Mouse (Mus musculus) megakaryocyte progenitor cell, adult 5-6 weeks (primary cell): ENCODE data around the gene Tex264. TPM values are rescaled to one million over a fixed set of nuclear protein-coding genes. Genes with fewer than 3 reads are reported as not detected.
A peak's percentile ranks its signal among the peaks of the same experiment; 100 is the strongest.
"Not testable (repeated sequence)": the region's sequence is repeated elsewhere in the genome, so short reads cannot be mapped to it uniquely, and the experiment has no call there.

Experiments used
- ATAC-seq: replicated peaks from 2 replicates; pipeline ENCODE4 v1.8.0; 2016; ENCODE audit warnings: mild to moderate bottlenecking, moderate TSS enrichment, inconsistent platforms; ENCODE audit not compliant: poor library complexity
- total RNA-seq, 2 experiments: library from RNA; stranded (forward) in 1 of 2; stranded (reverse) in 1 of 2; fragments of 157-497, 149-512 nt in 1 of 2; fragments of 200-1000 nt in 1 of 2; gene quantifications; 2 replicates each; pipeline versions ENCODE4 v1.2.3 to v1.2.4; 2015 to 2017

Gene Tex264
- total RNA-seq, 2 experiments from 2014 or later = 14.8 to 19.6 TPM

GRCm38 (mm10) chr9:106664856-106665255, 20.9 kb downstream of the Tex264 start:
- ATAC-seq = no peak

- ATAC-seq = no peak
Observed at GRCm38 (mm10) chr9:106664433-106664832, 21.3 kb downstream of the Tex264 start.

- ATAC-seq = no peak
Observed at GRCm38 (mm10) chr9:106663200-106663599, 22.5 kb downstream of the Tex264 start.

GRCm38 (mm10) chr9:106659935-106660334, 25.8 kb downstream of the Tex264 start:
- ATAC-seq = no peak

GRCm38 (mm10) chr9:106659441-106659840, 26.3 kb downstream of the Tex264 start:
- no peak for ATAC-seq

GRCm38 (mm10) chr9:106657592-106657991, 28.1 kb downstream of the Tex264 start:
- no peak for ATAC-seq

GRCm38 (mm10) chr9:106656820-106657219, 28.9 kb downstream of the Tex264 start:
- no peak for ATAC-seq

GRCm38 (mm10) chr9:106655884-106656720, 29.6 kb downstream of the Tex264 start, which contains the start of gene Grm2:
Grm2 (minus strand) TSS chr9:106656082.
- peak; percentile 88 for ATAC-seq

- 0 out of 2 replicates have a peak, but pooled peaks have one; percentile 33 for ATAC-seq
Observed at GRCm38 (mm10) chr9:106652720-106653119, 33.0 kb downstream of the Tex264 start.

GRCm38 (mm10) chr9:106647226-106647625, 38.5 kb downstream of the Tex264 start:
- ATAC-seq = no peak

GRCm38 (mm10) chr9:106645684-106646271, 39.9 kb downstream of the Tex264 start:
- no peak for ATAC-seq

- ATAC-seq = peak; percentile 53; the same call in 1 of the 2 replicates
Observed at GRCm38 (mm10) chr9:106643787-106644186, 41.9 kb downstream of the Tex264 start.

- ATAC-seq = peak; percentile 97
Observed at GRCm38 (mm10) chr9:106643128-106643527, 42.6 kb downstream of the Tex264 start.

GRCm38 (mm10) chr9:106641346-106641745, 44.4 kb downstream of the Tex264 start:
- no peak for ATAC-seq

GRCm38 (mm10) chr9:106638154-106638553, 47.6 kb downstream of the Tex264 start:
- no peak for ATAC-seq

GRCm38 (mm10) chr9:106632185-106632584, 53.5 kb downstream of the Tex264 start:
- ATAC-seq = no peak

GRCm38 (mm10) chr9:106627796-106628195, 57.9 kb downstream of the Tex264 start:
- ATAC-seq = not testable (repeated sequence)

GRCm38 (mm10) chr9:106626282-106626681, 59.4 kb downstream of the Tex264 start, which contains the start of gene Iqcf6:
Iqcf6 (plus strand) TSS chr9:106626582.
- no peak for ATAC-seq

- ATAC-seq = no peak
Observed at GRCm38 (mm10) chr9:106617496-106617895, 68.2 kb downstream of the Tex264 start.

GRCm38 (mm10) chr9:106616306-106616705, 69.4 kb downstream of the Tex264 start:
- no peak for ATAC-seq

- ATAC-seq = no peak
Observed at GRCm38 (mm10) chr9:106614616-106615015, 71.1 kb downstream of the Tex264 start.

GRCm38 (mm10) chr9:106613951-106614350, 71.8 kb downstream of the Tex264 start:
- no peak for ATAC-seq
